Mouse (Mus musculus) forebrain, embryonic 16.5 days (tissue): ENCODE measurements around the gene Ppfia3. TPM values are rescaled to one million over a fixed set of nuclear protein-coding genes. Genes with fewer than 3 reads are reported as not detected.

Experiments used
- ATAC-seq: fragments of 200-750 bp; cut with Nextera tagmentation; 2 replicates; pipeline ENCODE4 v1.8.0; 2017; ENCODE audit warnings: mild to moderate bottlenecking, moderate library complexity
- H3K27ac ChIP-seq: fragments of 300-500 bp; sonication (generic); 2 replicates; pipeline ENCODE4 v1.5.1; 2014; ENCODE audit warnings: low read length, control low read depth
- H3K27me3 ChIP-seq: fragments of 300-500 bp; sonication (generic); replicated peaks from 2 replicates; pipeline ENCODE4 v1.6.1; 2014; ENCODE audit warnings: low read length; ENCODE audit not compliant: control insufficient read depth, insufficient read depth
- H3K36me3 ChIP-seq: fragments of 300-500 bp; sonication (generic); 2 replicates; pipeline ENCODE4 v1.6.1; 2014; ENCODE audit not compliant: control insufficient read depth, insufficient read depth
- H3K4me1 ChIP-seq: fragments of 300-500 bp; sonication (generic); replicated peaks from 2 replicates; pipeline ENCODE4 v1.6.1; 2014; ENCODE audit warnings: low read length; ENCODE audit not compliant: control insufficient read depth, insufficient read depth
- H3K4me2 ChIP-seq: fragments of 300-500 bp; sonication (generic); 2 replicates; pipeline ENCODE4 v1.6.1; 2014; ENCODE audit warnings: mild to moderate bottlenecking, low read length, control low read depth
- H3K4me3 ChIP-seq: fragments of 300-500 bp; sonication (generic); replicated peaks from 2 replicates; pipeline ENCODE4 v1.5.1; 2014; ENCODE audit warnings: mild to moderate bottlenecking, low read length, control low read depth
- H3K9ac ChIP-seq: fragments of 300-500 bp; sonication (generic); replicated peaks from 2 replicates; pipeline ENCODE4 v1.6.1; 2014; ENCODE audit warnings: low read depth, low read length, control low read depth
- H3K9me3 ChIP-seq: fragments of 300-500 bp; sonication (generic); 2 replicates; pipeline ENCODE4 v1.6.1; 2016; ENCODE audit warnings: low read length; ENCODE audit not compliant: control insufficient read depth
- WGBS: fragments of 180-500 bp; shearing (Covaris S2); extraction: QIAGEN DNeasy Blood & Tissue Kit; methylation state at CpG from one replicate; pipeline ENCODE4 v1.1.7; 2014; 5-methylcytosine and 5-hydroxymethylcytosine counted together
- polyA plus RNA-seq: library from polyadenylated mRNA; unstranded; fragments of >200 nt; fragmentation: Nextera tagmentation; extraction: Ambion mirVana; gene quantifications from 2 replicates; pipeline ENCODE4 v1.2.1, GENCODE M21; 2015

Gene Ppfia3
- polyA plus RNA-seq, 1 experiment from 2014 or later: 19.7 TPM

- Histone ChIP-seq H3K4me2 (no peak overlapping the region), H3K27ac (no peak overlapping the region), H3K9ac (no peak overlapping the region), H3K4me3 (no peak overlapping the region), H3K36me3 (no peaks in the 10 kb centered on the region), H3K27me3 (no peaks in the 10 kb centered on the region), H3K9me3 (no peaks in the 10 kb centered on the region), H3K4me1 (peaks cover 5% of the 10 kb centered on the region; the same call in 1 of the 2 replicates)
- WGBS: 78% methylated on average over 8 of the region's 8 CpGs
- ATAC-seq: no peak
Observed at GRCm38 (mm10) chr7:45312023-45312422, 54.8 kb downstream of the Ppfia3 start.

- Histone ChIP-seq H3K4me3 (no peak overlapping the region), H3K4me1 (peaks cover 12% of the 10 kb centered on the region; the same call in 1 of the 2 replicates), H3K9me3 (no peaks in the 10 kb centered on the region), H3K4me2 (no peak overlapping the region), H3K9ac (no peak overlapping the region), H3K36me3 (no peaks in the 10 kb centered on the region), H3K27me3 (peaks cover 2% of the 10 kb centered on the region; the same call in 1 of the 2 replicates), H3K27ac (no peak overlapping the region)
- WGBS: 9% methylated on average over 9 of the region's 9 CpGs
- ATAC-seq: no peak
Observed at GRCm38 (mm10) chr7:45309455-45309854, 57.4 kb downstream of the Ppfia3 start.

- WGBS: 70% methylated on average over 15 of the region's 15 CpGs
Observed at GRCm38 (mm10) chr7:45308551-45309240, 58.1 kb downstream of the Ppfia3 start.

GRCm38 (mm10) chr7:45305275-45305674, 61.5 kb downstream of the Ppfia3 start:
- Histone ChIP-seq H3K27ac (no peak overlapping the region), H3K4me2 (peak overlapping the region; percentile 26), H3K27me3 (peaks cover 6% of the 10 kb centered on the region; the same call in 1 of the 2 replicates), H3K36me3 (no peaks in the 10 kb centered on the region), H3K9me3 (no peaks in the 10 kb centered on the region), H3K9ac (peak overlapping the region; percentile 1; the same call in 1 of the 2 replicates), H3K4me1 (peaks cover 26% of the 10 kb centered on the region), H3K4me3 (peak overlapping the region; percentile 6)
- ATAC-seq: no peak
- whole genome bisulfite sequencing: 4% methylated on average over 17 of the region's 17 CpGs

More at GRCm38 (mm10) chr7:45308551-45309240, 58.1 kb downstream of the Ppfia3 start:
- ATAC-seq: no peak
- Histone ChIP-seq H3K4me3 (no peak overlapping the region), H3K4me2 (no peak overlapping the region), H3K36me3 (no peaks in the 10 kb centered on the region), H3K27me3 (peaks cover 3% of the 10 kb centered on the region; the same call in 1 of the 2 replicates), H3K9ac (no peak overlapping the region), H3K4me1 (peaks cover 12% of the 10 kb centered on the region; the same call in 1 of the 2 replicates), H3K9me3 (no peaks in the 10 kb centered on the region), H3K27ac (no peak overlapping the region)

- peak overlapping the region; percentile 6 for H3K4me3 ChIP-seq
- H3K27ac ChIP-seq: no peak overlapping the region
- no peaks in the 10 kb centered on the region for H3K9me3 ChIP-seq
- H3K4me2 ChIP-seq: peak overlapping the region; percentile 26
- no peak for ATAC-seq
- WGBS: 17% methylated on average over 10 of the region's 13 CpGs
- H3K27me3 ChIP-seq: peaks cover 6% of the 10 kb centered on the region; the same call in 1 of the 2 replicates
- H3K36me3 ChIP-seq: no peaks in the 10 kb centered on the region
- peak overlapping the region; percentile 1; the same call in 1 of the 2 replicates for H3K9ac ChIP-seq
- H3K4me1 ChIP-seq: peaks cover 29% of the 10 kb centered on the region
Observed at GRCm38 (mm10) chr7:45304869-45305268, 62.0 kb downstream of the Ppfia3 start.

GRCm38 (mm10) chr7:45302626-45303025, 64.2 kb downstream of the Ppfia3 start:
- Histone ChIP-seq H3K36me3 (no peaks in the 10 kb centered on the region), H3K4me1 (peaks cover 25% of the 10 kb centered on the region), H3K4me3 (no peak overlapping the region), H3K27me3 (peaks cover 6% of the 10 kb centered on the region; the same call in 1 of the 2 replicates), H3K9me3 (no peaks in the 10 kb centered on the region), H3K9ac (no peak overlapping the region), H3K27ac (no peak overlapping the region), H3K4me2 (no peak overlapping the region)
- peak; percentile 26 for ATAC-seq
- WGBS: 28% methylated on average over 8 of the region's 8 CpGs

- Histone ChIP-seq H3K4me3 (no peak overlapping the region), H3K9me3 (no peaks in the 10 kb centered on the region), H3K36me3 (no peaks in the 10 kb centered on the region), H3K27ac (no peak overlapping the region), H3K27me3 (peaks cover 5% of the 10 kb centered on the region; the same call in 1 of the 2 replicates), H3K9ac (peak overlapping the region; percentile 26; the same call in 1 of the 2 replicates), H3K4me2 (no peak overlapping the region; the same call in 1 of the 2 replicates), H3K4me1 (peaks cover 26% of the 10 kb centered on the region)
- 15% methylated on average over 6 of the region's 6 CpGs for WGBS
- no peak for ATAC-seq
Observed at GRCm38 (mm10) chr7:45300270-45300669, 66.5 kb downstream of the Ppfia3 start.

GRCm38 (mm10) chr7:45299752-45300151, 67.1 kb downstream of the Ppfia3 start:
- ATAC-seq: peak; percentile 87
- H3K9ac ChIP-seq: no peak overlapping the region
- H3K4me1 ChIP-seq: peaks cover 21% of the 10 kb centered on the region

GRCm38 (mm10) chr7:45297563-45297962, 69.3 kb downstream of the Ppfia3 start:
- 62% methylated on average over 3 of the region's 3 CpGs for WGBS
- H3K9me3 ChIP-seq: no peaks in the 10 kb centered on the region
- peaks cover 5% of the 10 kb centered on the region; the same call in 1 of the 2 replicates for H3K27me3 ChIP-seq
- H3K9ac ChIP-seq: no peak overlapping the region
- no peak overlapping the region for H3K27ac ChIP-seq
- peaks cover 11% of the 10 kb centered on the region for H3K4me1 ChIP-seq
- ATAC-seq: no peak
- H3K36me3 ChIP-seq: no peaks in the 10 kb centered on the region
- no peak overlapping the region for H3K4me2 ChIP-seq
- no peak overlapping the region for H3K4me3 ChIP-seq

More at GRCm38 (mm10) chr7:45299752-45300151, 67.1 kb downstream of the Ppfia3 start:
- no peak overlapping the region for H3K4me2 ChIP-seq
- H3K4me3 ChIP-seq: no peak overlapping the region
- H3K9me3 ChIP-seq: no peaks in the 10 kb centered on the region
- 13% methylated on average over 5 of the region's 5 CpGs for WGBS
- H3K27me3 ChIP-seq: peaks cover 5% of the 10 kb centered on the region; the same call in 1 of the 2 replicates
- no peaks in the 10 kb centered on the region for H3K36me3 ChIP-seq
- no peak overlapping the region for H3K27ac ChIP-seq
